Mouse (Mus musculus) kidney, embryonic 15.5 days (tissue): ENCODE results near the gene Sh3gl2. TPM values are rescaled to one million over a fixed set of nuclear protein-coding genes. Genes with fewer than 3 reads are reported as not detected.

ENCODE experiments used
- ATAC-seq: fragments of 200-750 bp; cut with Nextera tagmentation; replicated peaks from 2 replicates; pipeline ENCODE4 v1.8.0; 2017; ENCODE audit warnings: moderate TSS enrichment; ENCODE audit not compliant: low FRiP score
- H3K27ac ChIP-seq: fragments of 300-500 bp; sonication (generic); 2 replicates; pipeline ENCODE4 v1.5.1; 2015; ENCODE audit warnings: mild to moderate bottlenecking, inconsistent platforms
- H3K27me3 ChIP-seq: fragments of 300-500 bp; sonication (generic); 2 replicates; pipeline ENCODE4 v1.6.1; 2015; ENCODE audit warnings: inconsistent platforms
- H3K36me3 ChIP-seq: fragments of 300-500 bp; sonication (generic); 2 replicates; pipeline ENCODE4 v1.6.1; 2015; ENCODE audit warnings: inconsistent platforms
- H3K4me1 ChIP-seq: fragments of 300-500 bp; sonication (generic); 2 replicates; pipeline ENCODE4 v1.6.1; 2015; ENCODE audit warnings: inconsistent platforms
- H3K4me2 ChIP-seq: fragments of 300-500 bp; sonication (generic); 2 replicates; pipeline ENCODE4 v1.6.1; 2015; ENCODE audit warnings: moderate library complexity, mild to moderate bottlenecking, inconsistent platforms
- H3K4me3 ChIP-seq: fragments of 300-500 bp; sonication (generic); replicated peaks from 2 replicates; pipeline ENCODE4 v1.5.1; 2015; ENCODE audit warnings: mild to moderate bottlenecking, inconsistent platforms
- H3K9ac ChIP-seq: fragments of 300-500 bp; sonication (generic); 2 replicates; pipeline ENCODE4 v1.6.1; 2015; ENCODE audit warnings: mild to moderate bottlenecking, inconsistent platforms
- H3K9me3 ChIP-seq: fragments of 300-500 bp; sonication (generic); replicated peaks from 2 replicates; pipeline ENCODE4 v1.6.1; 2016; ENCODE audit warnings: inconsistent platforms
- WGBS: fragments of 180-500 bp; shearing (Covaris S2); methylation state at CpG from one replicate; pipeline ENCODE4 v1.1.7; 2015; ENCODE audit warnings: mixed read lengths; 5-methylcytosine and 5-hydroxymethylcytosine counted together
- polyA plus RNA-seq: library from polyadenylated mRNA; unstranded; fragments of >200 nt; fragmentation: Nextera tagmentation; extraction: Ambion mirVana; gene quantifications from 2 replicates; pipeline ENCODE4 v1.2.1, GENCODE M21; 2015

Sh3gl2 gene
- polyA plus RNA-seq, 1 experiment from 2014 or later, result 16.8 TPM

DNA sequence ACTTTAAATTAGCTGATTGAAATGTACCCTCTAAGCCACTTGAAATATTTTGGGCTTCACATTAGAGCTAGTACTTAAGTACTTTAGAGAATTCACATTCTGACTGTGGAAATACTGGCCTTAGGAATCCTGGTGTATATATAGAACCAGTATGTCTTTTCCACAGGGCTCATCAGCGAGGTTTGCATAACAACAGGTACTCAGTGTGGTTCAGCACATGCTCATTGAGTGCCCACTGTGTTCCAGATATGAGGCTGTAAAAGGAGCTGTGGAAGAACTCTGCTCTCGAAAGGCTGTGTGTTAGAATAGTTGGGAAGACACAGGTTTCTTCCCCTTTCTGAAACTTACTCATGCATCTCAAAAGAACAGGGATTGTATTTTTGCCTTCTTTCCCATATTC, 302.1 kb downstream of the Sh3gl2 start:
- Histone ChIP-seq H3K36me3 (no peaks in the 10 kb centered on the region), H3K4me2 (no peak overlapping the region), H3K9ac (no peak overlapping the region), H3K27me3 (peaks cover 3% of the 10 kb centered on the region; the same call in 1 of the 2 replicates), H3K4me3 (no peak overlapping the region), H3K4me1 (no peaks in the 10 kb centered on the region), H3K27ac (no peak overlapping the region), H3K9me3 (no peaks in the 10 kb centered on the region)
- WGBS, result 67% methylated on average over 2 of the region's 2 CpGs
- ATAC-seq, result no peak

DNA sequence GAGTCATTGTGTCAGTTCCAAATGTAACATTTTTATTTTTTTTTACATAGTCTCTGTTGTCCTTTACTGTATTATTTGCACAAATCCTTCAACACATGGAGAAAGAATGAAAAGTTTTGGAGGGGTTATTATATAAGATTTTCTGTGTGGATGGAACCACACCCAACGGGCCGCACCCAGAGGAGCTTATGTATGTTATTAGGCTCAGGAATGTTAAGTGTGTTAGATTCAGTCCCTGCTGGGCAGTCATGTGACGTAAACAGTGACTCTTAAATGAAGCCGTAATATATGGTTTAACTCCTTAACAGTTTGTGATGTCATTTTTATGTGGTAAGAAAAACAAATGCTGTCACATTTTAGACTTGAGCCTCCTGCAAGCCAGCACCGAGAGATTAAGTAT, 302.6 kb downstream of the Sh3gl2 start:
- H3K27me3 ChIP-seq, result peaks cover 6% of the 10 kb centered on the region; the same call in 1 of the 2 replicates

DNA sequence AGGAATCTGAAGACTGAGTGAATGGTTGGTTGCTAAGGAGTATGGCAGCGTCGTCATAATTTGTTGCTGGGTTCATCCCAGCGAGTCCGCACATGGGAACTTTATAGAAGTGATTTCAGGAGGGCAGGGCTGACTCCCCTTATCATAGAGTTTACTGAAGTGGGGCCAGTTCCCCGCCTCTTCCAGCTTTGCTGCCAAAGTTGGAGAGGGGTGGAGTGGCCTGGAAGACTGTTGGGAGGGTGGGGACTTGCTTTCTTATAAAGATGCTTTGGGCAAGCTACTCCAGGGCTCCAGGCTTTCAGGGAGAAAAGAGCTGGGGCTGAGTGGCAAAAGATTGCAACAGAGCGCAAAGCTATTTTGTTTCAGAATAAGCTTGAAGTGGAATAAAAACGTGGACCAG, 308.4 kb downstream of the Sh3gl2 start:
- H3K9ac ChIP-seq, result no peak overlapping the region
- H3K27ac ChIP-seq, result no peak overlapping the region
- H3K9me3 ChIP-seq, result no peaks in the 10 kb centered on the region
- peak overlapping the region; percentile 61 for H3K4me3 ChIP-seq
- ATAC-seq, result no peak
- H3K27me3 ChIP-seq, result peaks cover 22% of the 10 kb centered on the region
- H3K4me1 ChIP-seq, result peaks cover 18% of the 10 kb centered on the region
- 39% methylated on average over 7 of the region's 7 CpGs for WGBS
- H3K36me3 ChIP-seq, result no peaks in the 10 kb centered on the region
- H3K4me2 ChIP-seq, result peak overlapping the region; percentile 97

More for the DNA sequence above, 302.6 kb downstream of the Sh3gl2 start:
- no peaks in the 10 kb centered on the region for H3K4me1 ChIP-seq
- no peak overlapping the region for H3K4me2 ChIP-seq
- H3K27ac ChIP-seq, result no peak overlapping the region
- H3K36me3 ChIP-seq, result no peaks in the 10 kb centered on the region
- ATAC-seq, result no peak
- H3K9me3 ChIP-seq, result no peaks in the 10 kb centered on the region
- H3K4me3 ChIP-seq, result no peak overlapping the region
- H3K9ac ChIP-seq, result no peak overlapping the region
- WGBS, result 58% methylated on average over 5 of the region's 5 CpGs

DNA sequence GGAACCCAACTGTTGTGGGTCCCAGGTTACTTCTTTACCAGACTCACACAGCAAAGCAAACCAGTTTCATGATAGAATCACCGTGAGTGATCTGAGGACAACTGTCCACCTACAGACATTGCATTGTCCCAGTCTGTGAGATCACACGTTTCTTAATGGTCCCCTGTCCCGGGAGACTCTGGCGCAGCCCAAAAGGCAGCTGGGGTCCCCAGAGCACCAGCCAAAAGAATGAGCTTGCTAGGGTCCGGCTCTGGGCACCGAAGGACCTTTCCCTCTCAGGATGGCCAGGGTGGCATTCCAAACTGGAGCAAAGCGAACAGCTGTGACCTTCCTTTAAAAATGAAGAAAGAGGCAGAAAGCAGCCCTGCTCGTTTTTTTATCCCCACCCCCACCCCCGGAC, 308.9 kb downstream of the Sh3gl2 start, which contains the start of gene Adamtsl1:
Adamtsl1 (plus strand) TSS at position 381 of the 400 bp plus-strand sequence.
- ATAC-seq, result peak; percentile 55
- Histone ChIP-seq H3K36me3 (no peaks in the 10 kb centered on the region), H3K4me3 (peak within 1 kb of the TSS; percentile 61), H3K9me3 (no peaks in the 10 kb centered on the region), H3K27me3 (peaks cover 22% of the 10 kb centered on the region), H3K27ac (no peak within 1 kb of the TSS), H3K9ac (peak within 1 kb of the TSS; percentile 50), H3K4me1 (peaks cover 18% of the 10 kb centered on the region), H3K4me2 (peak within 1 kb of the TSS; percentile 97)
- WGBS, result under 1% methylated on average over 9 of the region's 9 CpGs

DNA sequence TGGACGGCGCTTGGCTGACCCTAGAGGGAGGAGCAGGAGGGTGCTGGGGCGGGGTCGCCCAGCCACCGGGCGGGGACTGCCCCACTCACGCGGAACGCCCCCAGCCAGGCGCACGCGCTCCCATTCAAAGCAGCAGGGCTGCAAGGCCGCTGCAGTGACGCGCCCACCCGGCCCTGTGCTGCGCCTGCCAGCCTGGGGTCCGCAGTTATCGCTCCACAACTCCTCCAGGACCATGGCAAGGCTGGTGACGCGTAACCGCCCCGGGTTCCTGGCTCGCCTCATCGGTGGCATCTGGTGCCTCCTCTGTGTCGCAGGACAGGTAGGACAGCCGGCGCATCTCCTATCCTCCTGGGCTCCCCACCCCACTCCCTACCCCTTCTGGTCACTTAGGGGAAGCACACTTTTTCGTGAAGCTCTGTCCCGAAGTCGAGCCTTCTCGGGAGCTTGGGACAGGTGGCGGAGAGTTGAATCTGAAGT, 309.3 kb downstream of the Sh3gl2 start:
- Histone ChIP-seq H3K9me3 (no peaks in the 10 kb centered on the region), H3K36me3 (no peaks in the 10 kb centered on the region), H3K4me2 (peak overlapping the region; percentile 97), H3K27me3 (peaks cover 22% of the 10 kb centered on the region), H3K4me1 (peaks cover 18% of the 10 kb centered on the region), H3K4me3 (peak overlapping the region; percentile 61), H3K27ac (no peak overlapping the region), H3K9ac (peak overlapping the region; percentile 50)
- peak; percentile 97 for ATAC-seq
- under 1% methylated on average over 33 of the region's 33 CpGs for WGBS

DNA sequence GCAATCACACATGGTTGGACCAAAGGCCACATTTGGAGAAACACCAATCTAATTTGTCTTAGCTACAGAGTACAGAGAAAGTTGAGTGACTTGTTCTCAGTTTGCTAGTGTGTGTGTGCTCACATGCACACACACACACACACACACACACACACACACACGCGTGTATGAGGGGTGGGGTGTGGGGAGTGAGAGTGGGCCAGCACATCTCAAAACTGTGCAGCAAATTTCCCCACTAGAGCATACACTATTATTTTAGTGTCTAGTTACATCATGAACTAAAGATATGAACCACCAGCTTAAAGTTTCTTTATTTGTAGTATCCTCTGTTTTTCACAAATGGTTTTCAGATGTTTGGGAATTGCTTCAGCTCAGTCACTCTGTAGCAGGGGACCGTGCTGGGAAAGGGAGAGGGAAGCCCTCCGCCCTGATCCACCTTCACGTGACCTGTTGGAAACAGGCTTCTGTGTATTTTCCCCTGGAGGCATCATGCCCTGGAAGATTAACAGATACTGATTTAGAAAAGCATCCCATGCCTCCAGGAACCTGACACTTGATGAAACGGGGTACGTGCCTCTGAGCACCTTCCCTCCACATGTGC, 322.1 kb downstream of the Sh3gl2 start:
- no peaks in the 10 kb centered on the region for H3K9me3 ChIP-seq
- H3K4me2 ChIP-seq, result no peak overlapping the region
- H3K4me1 ChIP-seq, result no peaks in the 10 kb centered on the region
- H3K4me3 ChIP-seq, result no peak overlapping the region
- 75% methylated on average over 7 of the region's 7 CpGs for WGBS
- no peak for ATAC-seq
- H3K36me3 ChIP-seq, result no peaks in the 10 kb centered on the region
- H3K27me3 ChIP-seq, result no peaks in the 10 kb centered on the region
- no peak overlapping the region for H3K27ac ChIP-seq
- H3K9ac ChIP-seq, result no peak overlapping the region

DNA sequence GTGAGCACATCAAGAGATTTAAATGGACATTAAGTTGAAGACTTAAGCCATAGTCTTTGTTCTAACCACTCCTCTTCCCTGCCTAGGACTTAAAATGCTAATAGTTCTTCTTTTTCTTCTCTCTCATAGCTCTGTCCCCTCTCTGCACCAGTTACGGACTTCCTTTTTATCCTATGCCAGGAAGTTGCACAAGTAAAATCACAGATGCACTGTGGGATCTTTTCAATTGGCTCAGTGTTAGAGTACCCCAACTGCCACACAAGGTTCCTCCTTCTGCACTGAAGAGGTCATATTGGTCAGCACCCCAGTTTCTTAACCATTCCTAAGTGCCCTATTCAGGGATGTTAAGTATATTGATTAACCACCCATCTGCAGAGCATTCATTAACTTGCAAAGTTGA, 324.9 kb downstream of the Sh3gl2 start:
- Histone ChIP-seq H3K27me3 (no peaks in the 10 kb centered on the region), H3K9ac (no peak overlapping the region), H3K36me3 (no peaks in the 10 kb centered on the region), H3K27ac (no peak overlapping the region), H3K4me1 (no peaks in the 10 kb centered on the region), H3K4me3 (no peak overlapping the region), H3K4me2 (no peak overlapping the region), H3K9me3 (no peaks in the 10 kb centered on the region)
- no peak for ATAC-seq
- 74% methylated on average over 1 of the region's 1 CpGs for WGBS

DNA sequence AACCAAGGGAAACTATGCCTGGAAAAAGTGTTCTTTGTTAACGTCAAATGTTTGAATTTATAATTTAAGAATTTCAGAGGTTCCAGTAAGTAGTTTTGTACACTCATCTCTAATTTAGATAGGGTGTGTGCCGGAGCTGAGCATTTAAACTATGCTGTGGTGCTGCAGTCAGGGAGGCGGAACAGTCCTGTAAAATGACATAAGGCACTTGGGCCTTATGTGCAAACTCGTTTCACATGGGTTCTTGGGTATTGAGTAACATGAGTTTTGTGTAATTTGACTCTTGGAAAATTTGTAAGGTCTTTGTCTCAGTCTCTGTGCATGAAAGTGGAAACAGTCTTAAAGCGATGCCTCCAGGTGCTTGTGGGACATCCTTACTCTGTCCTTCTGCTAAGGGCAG, 334.8 kb downstream of the Sh3gl2 start:
- no peak overlapping the region for H3K27ac ChIP-seq
- ATAC-seq, result no peak
- H3K36me3 ChIP-seq, result no peaks in the 10 kb centered on the region
- WGBS, result 57% methylated on average over 5 of the region's 5 CpGs
- H3K4me1 ChIP-seq, result no peaks in the 10 kb centered on the region
- H3K27me3 ChIP-seq, result no peaks in the 10 kb centered on the region
- H3K9ac ChIP-seq, result no peak overlapping the region
- no peaks in the 10 kb centered on the region for H3K9me3 ChIP-seq
- no peak overlapping the region for H3K4me2 ChIP-seq
- no peak overlapping the region for H3K4me3 ChIP-seq

DNA sequence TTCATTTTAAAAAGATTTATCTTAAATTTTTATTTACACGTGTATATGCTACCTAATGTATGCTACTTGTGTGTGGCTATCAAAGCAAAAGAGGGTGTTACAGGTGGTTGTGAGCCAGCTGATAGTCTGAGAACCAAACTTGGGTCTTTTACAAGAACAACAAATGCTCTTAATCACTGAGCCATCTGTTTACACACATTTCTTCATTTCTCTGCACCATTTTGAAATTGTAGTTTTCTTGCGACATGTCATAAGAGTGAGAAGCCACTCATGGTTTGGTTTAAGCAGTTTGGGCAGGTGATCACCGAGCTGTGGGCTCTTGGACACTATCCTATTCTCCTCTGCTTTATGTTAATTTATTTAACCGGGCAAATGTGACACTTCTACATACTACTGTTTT, 338.3 kb downstream of the Sh3gl2 start:
- no peak overlapping the region for H3K4me2 ChIP-seq
- no peaks in the 10 kb centered on the region for H3K36me3 ChIP-seq
- no peaks in the 10 kb centered on the region for H3K4me1 ChIP-seq
- no peaks in the 10 kb centered on the region for H3K9me3 ChIP-seq
- no peak overlapping the region for H3K9ac ChIP-seq
- H3K27me3 ChIP-seq, result no peaks in the 10 kb centered on the region
- WGBS, result 76% methylated on average over 4 of the region's 4 CpGs
- H3K27ac ChIP-seq, result no peak overlapping the region
- H3K4me3 ChIP-seq, result no peak overlapping the region
- no peak for ATAC-seq

DNA sequence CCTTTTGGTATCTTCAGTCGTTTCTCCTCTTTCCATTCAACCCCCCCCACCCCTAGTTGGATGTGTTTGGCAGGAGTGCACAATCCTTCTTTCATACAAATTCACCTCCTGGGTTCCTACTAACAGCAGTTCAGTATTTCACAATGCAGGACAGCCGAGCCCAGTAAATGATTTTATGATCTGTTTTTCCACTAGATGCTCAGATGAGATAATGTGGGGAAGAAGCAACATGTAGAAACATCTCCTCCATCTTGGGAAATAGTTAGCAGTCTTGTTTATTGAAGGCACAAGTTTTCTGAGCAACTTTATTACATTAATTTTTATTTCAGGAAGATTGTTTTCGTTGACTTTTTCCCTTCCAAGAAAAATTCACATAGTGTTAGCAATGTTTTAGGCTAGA, 349.8 kb downstream of the Sh3gl2 start:
- 65% methylated on average over 3 of the region's 3 CpGs for WGBS

DNA sequence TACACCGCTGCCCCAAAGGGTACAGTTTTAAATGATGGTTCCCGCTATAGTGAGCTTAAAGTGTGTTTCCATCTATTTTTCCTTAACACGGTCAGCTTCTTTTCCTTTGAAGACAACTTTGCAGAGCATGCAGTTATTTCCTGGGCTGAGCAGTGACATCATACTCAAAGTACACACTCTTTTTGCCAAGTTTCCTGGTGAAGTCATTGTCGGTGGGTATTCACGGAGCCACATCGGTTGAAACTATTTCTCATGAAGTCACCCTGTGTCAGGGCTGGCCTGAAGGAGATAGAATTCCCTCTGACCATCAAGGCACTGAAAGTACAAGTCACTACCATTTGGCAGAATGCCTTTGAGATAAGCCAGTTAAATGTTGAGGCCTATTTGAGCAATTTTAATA, 354.8 kb downstream of the Sh3gl2 start:
- H3K4me2 ChIP-seq, result no peak overlapping the region

More for the DNA sequence above, 349.8 kb downstream of the Sh3gl2 start:
- H3K27ac ChIP-seq, result no peak overlapping the region
- no peak overlapping the region for H3K4me3 ChIP-seq
- no peaks in the 10 kb centered on the region for H3K9me3 ChIP-seq
- H3K27me3 ChIP-seq, result no peaks in the 10 kb centered on the region
- H3K36me3 ChIP-seq, result no peaks in the 10 kb centered on the region
- H3K4me2 ChIP-seq, result no peak overlapping the region
- no peak for ATAC-seq
- H3K9ac ChIP-seq, result no peak overlapping the region
- no peaks in the 10 kb centered on the region for H3K4me1 ChIP-seq

DNA sequence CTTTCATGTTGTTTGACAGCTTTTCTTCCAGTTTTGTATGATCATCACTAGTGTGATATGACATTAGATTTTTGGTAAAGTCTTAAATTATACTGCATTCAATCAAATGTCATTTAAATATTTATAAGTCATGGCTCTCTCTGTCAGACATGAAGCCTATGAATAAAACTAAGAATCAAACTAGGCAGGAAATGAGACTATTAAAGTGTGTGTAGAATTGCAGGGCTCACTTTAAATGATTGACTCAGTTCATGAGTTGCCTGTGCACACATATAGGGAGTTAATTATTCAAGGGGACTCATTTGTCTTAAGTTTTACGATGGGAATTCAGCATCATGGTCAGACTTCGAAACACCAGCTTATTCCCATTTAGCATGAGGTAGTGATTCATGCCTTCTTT, 380.5 kb downstream of the Sh3gl2 start:
- ATAC-seq, result no peak
- no peak overlapping the region for H3K4me3 ChIP-seq
- 46% methylated on average over 2 of the region's 2 CpGs for WGBS
- H3K9me3 ChIP-seq, result no peaks in the 10 kb centered on the region
- H3K4me1 ChIP-seq, result no peaks in the 10 kb centered on the region
- no peak overlapping the region for H3K27ac ChIP-seq
- H3K4me2 ChIP-seq, result no peak overlapping the region
- H3K9ac ChIP-seq, result no peak overlapping the region
- no peaks in the 10 kb centered on the region for H3K27me3 ChIP-seq
- H3K36me3 ChIP-seq, result no peaks in the 10 kb centered on the region

More for the DNA sequence above, 354.8 kb downstream of the Sh3gl2 start:
- Histone ChIP-seq H3K9me3 (no peaks in the 10 kb centered on the region), H3K36me3 (no peaks in the 10 kb centered on the region), H3K27ac (no peak overlapping the region), H3K4me3 (no peak overlapping the region), H3K9ac (no peak overlapping the region), H3K27me3 (no peaks in the 10 kb centered on the region), H3K4me1 (no peaks in the 10 kb centered on the region)
- no peak for ATAC-seq
- 74% methylated on average over 6 of the region's 6 CpGs for WGBS

DNA sequence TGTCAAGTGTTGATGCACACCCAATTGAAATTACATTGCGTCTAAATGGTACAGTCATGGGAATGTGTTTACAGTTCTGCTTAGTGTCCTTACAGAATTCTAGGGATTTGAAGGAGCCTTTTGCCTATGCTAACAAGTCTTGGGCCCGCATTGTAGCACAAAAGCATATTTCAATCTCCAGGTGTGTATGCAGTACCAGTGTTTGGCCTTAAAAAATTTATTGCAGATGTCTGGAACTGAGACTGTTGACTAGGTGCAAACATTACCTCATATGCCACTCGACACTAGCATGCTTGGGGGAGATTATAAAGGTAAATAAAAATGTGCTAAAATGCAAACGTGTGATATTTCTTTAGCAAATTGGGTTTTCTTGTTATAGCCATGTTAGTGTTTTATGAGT, 384.0 kb downstream of the Sh3gl2 start:
- no peak overlapping the region for H3K4me3 ChIP-seq
- H3K27me3 ChIP-seq, result no peaks in the 10 kb centered on the region
- H3K9ac ChIP-seq, result no peak overlapping the region
- no peaks in the 10 kb centered on the region for H3K36me3 ChIP-seq
- 78% methylated on average over 4 of the region's 4 CpGs for WGBS
- no peak overlapping the region for H3K4me2 ChIP-seq
- no peaks in the 10 kb centered on the region for H3K9me3 ChIP-seq
- H3K27ac ChIP-seq, result no peak overlapping the region
- no peaks in the 10 kb centered on the region for H3K4me1 ChIP-seq
- no peak for ATAC-seq
